Comparison of ENCODE assay signal across 11 mouse cellular contexts in genomic region chr6:125265239-125265638, GRCm38 (mm10). TPM values are rescaled to one million over a fixed set of nuclear protein-coding genes. Genes with fewer than 3 reads are reported as not detected.
DNase-seq lines count a peak whose midpoint lies in the region; ATAC-seq and TF ChIP-seq lines count a peak whose summit lies in the region.
"Had no signal": no experiment of that assay in that cellular context is flagged by ENCODE, and none has a peak within 500 bp of the region (broad histone marks: within the 10 kb centered on the region; RNA-seq: fewer than 3 reads in every experiment).

No protein-coding gene starts in this region.

- H3K4me2 ChIP-seq in heart, embryonic 12.5 days: no peak overlapping the region
- H3K4me2 ChIP-seq: embryonic facial prominence, embryonic 15.5 days had no signal

- H3K36me3 ChIP-seq in megakaryocyte, embryonic 14.5 days (replicated peaks; ENCODE audit: low read length): no peaks in the 10 kb centered on the region
- H3K36me3 ChIP-seq in heart, embryonic 12.5 days: no peaks in the 10 kb centered on the region
- H3K36me3 ChIP-seq: embryonic facial prominence, embryonic 15.5 days had no signal

- no peaks in the 10 kb centered on the region for H3K4me1 ChIP-seq in cortical plate, adult 2 months (ENCODE audit: control insufficient read depth, insufficient read depth, low read length)
- peaks cover 16% of the 10 kb centered on the region for H3K4me1 ChIP-seq in megakaryocyte, embryonic 14.5 days
- H3K4me1 ChIP-seq in heart, embryonic 12.5 days (replicated peaks): no peaks in the 10 kb centered on the region
- H3K4me1 ChIP-seq: embryonic facial prominence, embryonic 15.5 days had no signal

- TF ChIP-seq CTCF in cortical plate, adult 2 months (IDR thresholded peaks at IDR 0.05; ENCODE audit: extremely low read depth, insufficient read depth, low read length): no peak

- H3K4me3 ChIP-seq in cortical plate, adult 2 months (ENCODE audit: insufficient read depth, low read length): no peak overlapping the region
- H3K4me3 ChIP-seq in megakaryocyte, embryonic 14.5 days (replicated peaks): peak overlapping the region; percentile 53
- H3K4me3 ChIP-seq in heart, embryonic 12.5 days: no peak overlapping the region
- H3K4me3 ChIP-seq: embryonic facial prominence, embryonic 15.5 days had no signal

- H3K9ac ChIP-seq in heart, embryonic 12.5 days: no peak overlapping the region
- H3K9ac ChIP-seq: embryonic facial prominence, embryonic 15.5 days had no signal

- WGBS in heart, embryonic 12.5 days: 48% methylated on average over 10 of the region's 10 CpGs

- ATAC-seq in heart, embryonic 12.5 days (ENCODE audit: insufficient number of reproducible peaks, low FRiP score): no peak

- H3K27me3 ChIP-seq in megakaryocyte, embryonic 14.5 days (replicated peaks): no peaks in the 10 kb centered on the region
- H3K27me3 ChIP-seq in heart, embryonic 12.5 days (replicated peaks): peaks cover 3% of the 10 kb centered on the region; the same call in 1 of the 2 replicates
- H3K27me3 ChIP-seq: embryonic facial prominence, embryonic 15.5 days had no signal

- TF ChIP-seq POLR2A in cortical plate, adult 2 months (IDR thresholded peaks at IDR 0.05; ENCODE audit: extremely low read depth, insufficient read depth, low read length): 0 out of 2 replicates have a peak, but pooled peaks have one; percentile 6

- H3K9me3 ChIP-seq in megakaryocyte, embryonic 14.5 days: peaks cover 13% of the 10 kb centered on the region
- H3K9me3 ChIP-seq in heart, embryonic 12.5 days (replicated peaks): 0 out of 2 replicates have a peak, but pooled peaks cover 2% of the 10 kb centered on the region
- H3K9me3 ChIP-seq: embryonic facial prominence, embryonic 15.5 days had no signal

- no peak overlapping the region for H3K27ac ChIP-seq in cortical plate, adult 2 months (ENCODE audit: insufficient read depth, low read length)
- no peak overlapping the region for H3K27ac ChIP-seq in heart, embryonic 12.5 days (ENCODE audit: poor library complexity, severe bottlenecking)
- H3K27ac ChIP-seq: embryonic facial prominence, embryonic 15.5 days had no signal

- peak; percentile 51 to 64 for DNase-seq in right cerebral cortex, adult 2 months (ENCODE audit: low spot score in 2 of 2)
- no peak for DNase-seq in right cerebral cortex, postnatal 4 days
- peak; percentile 81 for DNase-seq in thymus, postnatal 25 days
- no peak for DNase-seq in adrenal gland, adult 2 months
- no peak for DNase-seq in heart, postnatal 36 days
- DNase-seq: heart, adult 18-20 months had no signal

- intact Hi-C loops in heart, postnatal 36 days (cut with DNase I): no loop called here

RNA-seq across cellular contexts. Expression of gene Tuba3a, which starts 20.6 kb away (rescaled TPM):
- polyA plus RNA-seq in cortical plate, adult 2 months (2012; rRNA removed): not detected in 2 replicates
- not detected in 2 replicates for polyA plus RNA-seq in megakaryocyte, embryonic 14.5 days (2012; ENCODE audit: insufficient read depth, low replicate concordance)
- total RNA-seq in adrenal gland, adult 2 months (2021): not detected
- not detected in 2 replicates for polyA plus RNA-seq in adrenal gland, adult 2 months (2012; rRNA removed)
- polyA plus RNA-seq in heart, embryonic 12.5 days (2016; fragmentation: Nextera tagmentation; extraction: Ambion mirVana): not detected in 2 replicates
- total RNA-seq in heart, postnatal 36 days (2021): not detected
- total RNA-seq: heart, adult 18-20 months; megakaryocyte-erythroid progenitor cell, adult 5-6 weeks had no signal

RNA-seq across cellular contexts. Expression of gene Cd27, which starts 28.4 kb away (rescaled TPM):
- 0.06 TPM in 1 of 2 replicates, not detected in the other for polyA plus RNA-seq in cortical plate, adult 2 months (2012; rRNA removed)
- polyA plus RNA-seq in megakaryocyte, embryonic 14.5 days (2012; ENCODE audit: insufficient read depth, low replicate concordance): 1.3 TPM in 1 of 2 replicates, not detected in the other
- total RNA-seq in adrenal gland, adult 2 months (2021): under 1 TPM; 0.43 to 0.73 TPM
- 0.74 and 0.88 TPM in 2 replicates for polyA plus RNA-seq in adrenal gland, adult 2 months (2012; rRNA removed)
- polyA plus RNA-seq in heart, embryonic 12.5 days (2016; fragmentation: Nextera tagmentation; extraction: Ambion mirVana): 0.96 and 2.0 TPM in 2 replicates
- total RNA-seq in heart, postnatal 36 days (2021): under 1 TPM in 1 of 2 experiments, not detected in 1; 0.49 TPM

RNA-seq across cellular contexts. Expression of gene Tapbpl, which starts 33.6 kb away (rescaled TPM):
- 6.4 and 6.7 TPM in 2 replicates for polyA plus RNA-seq in cortical plate, adult 2 months (2012; rRNA removed)
- 4.5 and 6.0 TPM in 2 replicates for polyA plus RNA-seq in megakaryocyte, embryonic 14.5 days (2012; ENCODE audit: insufficient read depth, low replicate concordance)
- 10 to 100 TPM; 11.3 to 15.6 TPM for total RNA-seq in adrenal gland, adult 2 months (2021)
- polyA plus RNA-seq in adrenal gland, adult 2 months (2012; rRNA removed): 12.0 and 12.1 TPM in 2 replicates
- polyA plus RNA-seq in heart, embryonic 12.5 days (2016; fragmentation: Nextera tagmentation; extraction: Ambion mirVana): 3.1 and 3.3 TPM in 2 replicates
- total RNA-seq in heart, postnatal 36 days (2021): 1 to 10 TPM; 4.4 to 5.1 TPM

RNA-seq across cellular contexts. Expression of gene Ltbr, which starts 48.4 kb away (rescaled TPM):
- polyA plus RNA-seq in cortical plate, adult 2 months (2012; rRNA removed): 10.3 and 10.8 TPM in 2 replicates
- 41.9 and 48.8 TPM in 2 replicates for polyA plus RNA-seq in megakaryocyte, embryonic 14.5 days (2012; ENCODE audit: insufficient read depth, low replicate concordance)
- total RNA-seq in adrenal gland, adult 2 months (2021): 10 to 100 TPM; 75.1 to 78.7 TPM
- 179 and 206 TPM in 2 replicates for polyA plus RNA-seq in adrenal gland, adult 2 months (2012; rRNA removed)
- polyA plus RNA-seq in heart, embryonic 12.5 days (2016; fragmentation: Nextera tagmentation; extraction: Ambion mirVana): 40.9 and 41.2 TPM in 2 replicates
- 10 to 100 TPM; 28.8 to 31.3 TPM for total RNA-seq in heart, postnatal 36 days (2021)

RNA-seq across cellular contexts. Expression of gene Vamp1, which starts 49.9 kb away (rescaled TPM):
- polyA plus RNA-seq in cortical plate, adult 2 months (2012; rRNA removed): 169 and 175 TPM in 2 replicates
- polyA plus RNA-seq in megakaryocyte, embryonic 14.5 days (2012; ENCODE audit: insufficient read depth, low replicate concordance): 1.4 and 1.9 TPM in 2 replicates
- total RNA-seq in adrenal gland, adult 2 months (2021): 10 to 100 TPM; 35.7 to 39.7 TPM
- 46.2 and 47.0 TPM in 2 replicates for polyA plus RNA-seq in adrenal gland, adult 2 months (2012; rRNA removed)
- polyA plus RNA-seq in heart, embryonic 12.5 days (2016; fragmentation: Nextera tagmentation; extraction: Ambion mirVana): 4.2 and 4.3 TPM in 2 replicates
- total RNA-seq in heart, postnatal 36 days (2021): 1 to 10 TPM; 5.0 to 6.5 TPM

Comparison
In these comparisons a context has a peak if more than half of its experiments do, and no peak if none do; other contexts are left out.
1. DNase-seq: peak in right cerebral cortex, adult 2 months (2 of 2) and thymus, postnatal 25 days (single experiment); none in right cerebral cortex, postnatal 4 days (single experiment), adrenal gland, adult 2 months (single experiment) and heart, postnatal 36 days (0 of 2).